Comparison of ENCODE assay signal across 8 mouse cellular contexts in the genomic region with DNA sequence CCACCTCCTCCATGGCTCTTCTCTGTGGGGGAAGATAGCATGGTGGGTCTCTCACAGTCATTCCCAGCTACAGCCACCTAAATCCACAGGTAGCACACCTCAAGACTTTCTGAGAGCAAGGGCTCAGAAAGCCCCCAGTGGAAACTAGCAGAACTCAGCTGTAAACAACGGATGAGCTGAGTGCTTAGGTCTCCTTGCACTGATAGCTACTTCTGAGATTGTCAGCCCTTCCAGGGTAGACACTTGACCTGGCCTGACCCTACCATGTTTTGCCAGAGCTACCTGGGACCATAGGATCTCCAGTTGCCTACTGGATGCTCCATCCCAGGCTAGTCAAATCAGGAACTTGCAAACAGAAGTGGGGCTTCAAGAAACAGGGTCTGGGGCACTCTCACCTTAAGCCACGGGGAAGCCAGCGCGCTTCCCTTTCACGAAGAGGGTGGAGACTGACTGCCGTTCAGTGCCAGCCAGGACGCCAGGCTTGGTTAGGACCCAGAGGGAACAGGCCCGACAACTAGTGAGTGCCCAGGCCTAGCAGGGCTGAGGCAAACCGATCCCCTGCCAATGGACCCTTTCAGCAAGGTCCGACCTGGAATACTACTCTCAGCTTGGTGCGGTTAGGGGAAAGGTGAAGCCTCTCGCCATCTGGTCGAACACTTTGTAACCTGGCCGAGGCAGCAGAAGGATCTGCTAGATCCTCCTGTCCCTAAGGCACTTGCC. TPM values are rescaled to one million over a fixed set of nuclear protein-coding genes. Genes with fewer than 3 reads are reported as not detected.
DNase-seq lines count a peak whose midpoint lies in the region; ATAC-seq and TF ChIP-seq lines count a peak whose summit lies in the region.

No protein-coding gene starts in this region.

- WGBS in kidney, adult 2 months, result 6% methylated on average over 14 of the region's 14 CpGs
- 1% methylated on average over 14 of the region's 14 CpGs for WGBS in forebrain, embryonic 13.5 days
- WGBS in kidney, embryonic 16.5 days, result under 1% methylated on average over 14 of the region's 14 CpGs
- WGBS in midbrain, embryonic 10.5 days, result under 1% methylated on average over 14 of the region's 14 CpGs

- no peaks in the 10 kb centered on the region for H3K9me3 ChIP-seq in forebrain, embryonic 13.5 days (replicated peaks)
- no peaks in the 10 kb centered on the region for H3K9me3 ChIP-seq in kidney, embryonic 16.5 days (ENCODE audit: low read length)
- no peaks in the 10 kb centered on the region for H3K9me3 ChIP-seq in midbrain, embryonic 10.5 days (replicated peaks)

- H3K27me3 ChIP-seq in kidney, adult 2 months (replicated peaks; ENCODE audit: control insufficient read depth, insufficient read depth, low read length), result no peaks in the 10 kb centered on the region
- no peaks in the 10 kb centered on the region for H3K27me3 ChIP-seq in forebrain, embryonic 13.5 days
- H3K27me3 ChIP-seq in kidney, embryonic 16.5 days (ENCODE audit: insufficient read depth, low read length), result no peaks in the 10 kb centered on the region
- H3K27me3 ChIP-seq in midbrain, embryonic 10.5 days (ENCODE audit: low read depth, poor library complexity, severe bottlenecking), result no peaks in the 10 kb centered on the region

- peak overlapping the region; percentile 79 for H3K4me3 ChIP-seq in kidney, adult 2 months (ENCODE audit: insufficient read depth, low read depth, low read length)
- H3K4me3 ChIP-seq in forebrain, embryonic 13.5 days, result peak overlapping the region; percentile 88
- H3K4me3 ChIP-seq in kidney, embryonic 16.5 days (ENCODE audit: low read length), result peak overlapping the region; percentile 80
- peak overlapping the region; percentile 97 for H3K4me3 ChIP-seq in midbrain, embryonic 10.5 days

- ATAC-seq in forebrain, embryonic 13.5 days, result no peak
- ATAC-seq in kidney, embryonic 16.5 days (ENCODE audit: low FRiP score, low TSS enrichment), result no peak

- peak; percentile 38 for DNase-seq in kidney, adult 2 months
- no peak for DNase-seq in kidney, adult 11 months
- DNase-seq in MN1 (ENCODE audit: low spot score), result peak; percentile 62
- no peak for DNase-seq in midbrain, embryonic 10.5 days (ENCODE audit: low spot score)
- DNase-seq in left cerebral cortex, postnatal 25 days (ENCODE audit: low spot score in 2 of 2), result no peak
- DNase-seq in gastrocnemius, adult 8-10 months (ENCODE audit: low spot score in 2 of 2), result no peak

- TF ChIP-seq POLR2A in kidney, adult 2 months (IDR thresholded peaks at IDR 0.05; ENCODE audit: low read depth, low read length), result no peak

- H3K4me1 ChIP-seq in kidney, adult 2 months (ENCODE audit: control insufficient read depth, insufficient read depth, low read length), result peaks cover 5% of the 10 kb centered on the region; the same call in 1 of the 2 replicates
- H3K4me1 ChIP-seq in forebrain, embryonic 13.5 days, result peaks cover 44% of the 10 kb centered on the region
- peaks cover 31% of the 10 kb centered on the region for H3K4me1 ChIP-seq in kidney, embryonic 16.5 days (ENCODE audit: insufficient read depth, low read length)
- H3K4me1 ChIP-seq in midbrain, embryonic 10.5 days, result peaks cover 65% of the 10 kb centered on the region

- H3K36me3 ChIP-seq in kidney, adult 2 months (ENCODE audit: control insufficient read depth, insufficient read depth, low read length), result no peaks in the 10 kb centered on the region
- H3K36me3 ChIP-seq in forebrain, embryonic 13.5 days (ENCODE audit: poor library complexity, severe bottlenecking), result peaks cover 45% of the 10 kb centered on the region
- H3K36me3 ChIP-seq in kidney, embryonic 16.5 days (ENCODE audit: insufficient read depth, low read length), result peaks cover 42% of the 10 kb centered on the region
- peaks cover 47% of the 10 kb centered on the region for H3K36me3 ChIP-seq in midbrain, embryonic 10.5 days

- no peak for TF ChIP-seq CTCF in kidney, adult 2 months (conservative IDR thresholded peaks at IDR 0.05; ENCODE audit: insufficient read depth, insufficient read length, low read depth, low read length)

- H3K9ac ChIP-seq in forebrain, embryonic 13.5 days, result peak overlapping the region; percentile 96
- peak overlapping the region; percentile 93 for H3K9ac ChIP-seq in kidney, embryonic 16.5 days (replicated peaks; ENCODE audit: low read length)

- peak overlapping the region; percentile 66; the same call in 1 of the 2 replicates for H3K27ac ChIP-seq in kidney, adult 2 months (ENCODE audit: insufficient read depth, low read depth, low read length)
- H3K27ac ChIP-seq in forebrain, embryonic 13.5 days, result peak overlapping the region; percentile 99
- peak overlapping the region; percentile 98 for H3K27ac ChIP-seq in kidney, embryonic 16.5 days (ENCODE audit: low read length)
- H3K27ac ChIP-seq in midbrain, embryonic 10.5 days (replicated peaks), result peak overlapping the region; percentile 100

- H3K4me2 ChIP-seq in forebrain, embryonic 13.5 days, result peak overlapping the region; percentile 94
- peak overlapping the region; percentile 74 for H3K4me2 ChIP-seq in kidney, embryonic 16.5 days (replicated peaks; ENCODE audit: low read depth, low read length)

- intact Hi-C loops in left cerebral cortex, postnatal 25 days (cut with DNase I), result no loop called here

RNA-seq across cellular contexts. Expression of a gene that starts 1.4 kb away (rescaled TPM):
- 936 and 1,244 TPM in 2 replicates for polyA plus RNA-seq in kidney, adult 2 months (2012; rRNA removed)
- 61.4 and 79.4 TPM in 2 replicates for polyA plus RNA-seq in forebrain, embryonic 13.5 days (2015; fragmentation: Nextera tagmentation; extraction: Ambion mirVana)
- 50.0 and 50.4 TPM in 2 replicates for polyA plus RNA-seq in kidney, embryonic 16.5 days (2015; fragmentation: Nextera tagmentation; extraction: Ambion mirVana)
- 118 and 131 TPM in 2 replicates for polyA plus RNA-seq in midbrain, embryonic 10.5 days (2016; fragmentation: Nextera tagmentation; extraction: Ambion mirVana)
- total RNA-seq in left cerebral cortex, postnatal 25 days (2021), result 100 to 1,000 TPM; 168 to 171 TPM
- 10 to 100 TPM in 2 of 4 experiments, 1 to 10 TPM in 2; 8.4 to 12.2 (median 9.4) TPM for total RNA-seq in gastrocnemius, adult 8-10 months (2022)

RNA-seq across cellular contexts. Expression of a gene that starts 26.8 kb away (rescaled TPM):
- 42.3 and 42.6 TPM in 2 replicates for polyA plus RNA-seq in kidney, adult 2 months (2012; rRNA removed)
- 58.6 and 67.7 TPM in 2 replicates for polyA plus RNA-seq in forebrain, embryonic 13.5 days (2015; fragmentation: Nextera tagmentation; extraction: Ambion mirVana)
- polyA plus RNA-seq in kidney, embryonic 16.5 days (2015; fragmentation: Nextera tagmentation; extraction: Ambion mirVana), result 89.9 and 91.0 TPM in 2 replicates
- 94.4 and 99.2 TPM in 2 replicates for polyA plus RNA-seq in midbrain, embryonic 10.5 days (2016; fragmentation: Nextera tagmentation; extraction: Ambion mirVana)
- 10 to 100 TPM; 40.0 to 42.8 TPM for total RNA-seq in left cerebral cortex, postnatal 25 days (2021)
- total RNA-seq in gastrocnemius, adult 8-10 months (2022), result 10 to 100 TPM; 29.0 to 36.8 (median 35.0) TPM

RNA-seq across cellular contexts. Expression of a gene that starts 38.9 kb away (rescaled TPM):
- polyA plus RNA-seq in kidney, adult 2 months (2012; rRNA removed), result 173 and 175 TPM in 2 replicates
- 261 and 280 TPM in 2 replicates for polyA plus RNA-seq in forebrain, embryonic 13.5 days (2015; fragmentation: Nextera tagmentation; extraction: Ambion mirVana)
- 230 and 239 TPM in 2 replicates for polyA plus RNA-seq in kidney, embryonic 16.5 days (2015; fragmentation: Nextera tagmentation; extraction: Ambion mirVana)
- polyA plus RNA-seq in midbrain, embryonic 10.5 days (2016; fragmentation: Nextera tagmentation; extraction: Ambion mirVana), result 287 TPM in 2 replicates
- total RNA-seq in left cerebral cortex, postnatal 25 days (2021), result 100 to 1,000 TPM; 139 to 143 TPM
- total RNA-seq in gastrocnemius, adult 8-10 months (2022), result 10 to 100 TPM; 65.4 to 71.6 (median 69.3) TPM

RNA-seq across cellular contexts. Expression of a gene that starts 39.0 kb away (rescaled TPM):
- 69.0 and 80.5 TPM in 2 replicates for polyA plus RNA-seq in kidney, adult 2 months (2012; rRNA removed)
- polyA plus RNA-seq in forebrain, embryonic 13.5 days (2015; fragmentation: Nextera tagmentation; extraction: Ambion mirVana), result 58.4 and 63.1 TPM in 2 replicates
- 44.0 and 46.9 TPM in 2 replicates for polyA plus RNA-seq in kidney, embryonic 16.5 days (2015; fragmentation: Nextera tagmentation; extraction: Ambion mirVana)
- polyA plus RNA-seq in midbrain, embryonic 10.5 days (2016; fragmentation: Nextera tagmentation; extraction: Ambion mirVana), result 43.4 and 55.9 TPM in 2 replicates
- total RNA-seq in left cerebral cortex, postnatal 25 days (2021), result 10 to 100 TPM; 62.9 to 63.3 TPM
- total RNA-seq in gastrocnemius, adult 8-10 months (2022), result 10 to 100 TPM; 10.8 to 13.6 (median 13.1) TPM

Comparison
In these comparisons a context has a peak if more than half of its experiments do, and no peak if none do; other contexts are left out.
1. DNase-seq: peak in kidney, adult 2 months (single experiment) and MN1 (single experiment); none in kidney, adult 11 months (single experiment), midbrain, embryonic 10.5 days (single experiment), left cerebral cortex, postnatal 25 days (0 of 2) and gastrocnemius, adult 8-10 months (0 of 2).
2. Peak in every context shown above with its lines, with median percentiles within 50 percentile points of each other: H3K27ac ChIP-seq and H3K4me3 ChIP-seq.